Mouse (Mus musculus) bone marrow macrophage, adult 2 months (primary cell): ENCODE results near the gene Tspan18.

Experiments
- CTCF ChIP-seq: IDR thresholded peaks from 2 replicates; pipeline ENCODE4 v1.5.1; 2012; ENCODE audit warnings: low read depth, mild to moderate bottlenecking, low read length, moderate library complexity
- POLR2A ChIP-seq: IDR thresholded peaks from 2 replicates; pipeline ENCODE4 v1.6.1; 2012; ENCODE audit warnings: mild to moderate bottlenecking, low read depth, low read length, borderline replicate concordance

- TF ChIP-seq CTCF (no peak), POLR2A (no peak)
These were observed 180.5 kb downstream of the Tspan18 start for GRCm38 (mm10) chr2:93153833-93154232.
